Mouse (Mus musculus) layer of hippocampus, postnatal 14 days (tissue): ENCODE measurements at regions not wholly inside any gene's neighbourhood (a gene's known extent, or its start where the extent isn't known, plus 50 kb on each side); places are given as distances from the start of the nearest gene placed in this dataset.

Source experiments
- DNase-seq, 2 experiments: peaks; one replicate each; pipeline ENCODE4 v3.0.0; 2021 to 2022; ENCODE audit warnings: low spot score in 2 of 2, mixed read lengths in 1 of 2

- no peak for DNase-seq
Measured at GRCm38 (mm10) chr6:31615426-31615970, 51.7 kb upstream of the Podxl start.

GRCm38 (mm10) chr6:31614563-31614962, 50.8 kb upstream of the Podxl start:
- no peak for DNase-seq

GRCm38 (mm10) chr6:31613590-31614319, 50.0 kb upstream of the Podxl start:
- no peak for DNase-seq
